Mouse (Mus musculus) heart, postnatal 4 days (tissue): Measurements from ENCODE around the gene Slc36a1. TPM values are rescaled to one million over a fixed set of nuclear protein-coding genes. Genes with fewer than 3 reads are reported as not detected.

Experiments
- DNase-seq: peaks from one replicate; pipeline ENCODE4 v3.0.0; 2021
- total RNA-seq, 2 experiments: library from RNA; stranded (reverse); gene quantifications; 2 replicates each; pipeline ENCODE4 v1.2.3; 2021

The Slc36a1 gene
- total RNA-seq, 2 experiments from 2014 or later: 11.6 to 12.0 TPM

DNA sequence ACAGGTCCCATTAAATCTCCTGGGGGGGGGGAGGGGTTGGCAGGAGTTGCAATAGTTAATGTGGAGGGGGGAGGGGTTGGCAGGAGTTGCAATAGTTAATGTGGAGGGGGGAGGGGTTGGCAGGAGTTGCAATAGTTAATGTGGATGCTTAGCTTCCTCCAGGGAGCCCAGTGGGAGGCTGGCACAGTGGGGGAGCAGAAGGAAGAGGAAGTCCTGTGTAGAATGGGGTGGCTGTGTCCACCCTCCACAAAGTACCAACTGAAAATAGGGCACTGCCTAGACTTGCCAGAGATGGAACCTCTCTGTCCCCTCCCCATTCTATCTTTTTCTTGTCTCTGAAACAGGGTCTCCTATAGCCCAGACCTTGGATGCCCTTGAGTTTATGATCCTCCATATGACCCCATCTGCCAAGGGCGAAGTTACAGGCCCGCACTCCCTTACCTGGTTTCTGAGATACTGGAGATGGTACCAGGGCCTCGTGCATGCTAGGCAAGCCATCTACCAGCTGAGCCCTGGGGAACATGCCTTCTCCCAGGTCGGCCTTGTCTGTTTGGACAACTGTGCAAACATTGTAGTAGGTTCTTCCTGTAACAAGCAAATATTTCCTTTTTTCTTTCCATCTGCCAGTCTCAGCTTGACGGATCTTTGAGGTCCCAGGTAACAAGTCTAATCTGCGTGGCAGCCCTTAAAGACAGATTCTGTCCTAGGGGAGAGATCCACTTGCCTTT lies 5.6 kb downstream of the Slc36a1 start:
- no peak for DNase-seq

DNA sequence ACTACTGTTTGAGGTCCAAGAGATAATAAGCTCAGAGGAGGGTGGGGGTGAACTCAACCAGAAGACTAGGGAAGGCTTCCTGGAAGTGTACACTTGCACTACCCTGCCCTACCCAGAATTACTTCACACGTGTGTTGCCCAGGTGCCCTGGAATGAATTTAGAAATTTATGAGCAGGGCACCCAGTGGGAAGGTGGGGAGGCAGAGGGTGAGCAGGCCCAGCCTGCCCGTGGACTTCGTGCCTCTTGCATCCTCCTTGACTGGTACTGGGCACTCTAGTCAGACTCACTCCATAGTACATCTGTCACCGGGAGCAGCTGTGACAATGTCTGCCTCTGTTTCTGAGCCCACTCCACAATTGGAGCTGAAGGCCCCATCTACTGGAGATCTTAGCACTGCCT lies 9.4 kb downstream of the Slc36a1 start:
- DNase-seq: no peak

DNA sequence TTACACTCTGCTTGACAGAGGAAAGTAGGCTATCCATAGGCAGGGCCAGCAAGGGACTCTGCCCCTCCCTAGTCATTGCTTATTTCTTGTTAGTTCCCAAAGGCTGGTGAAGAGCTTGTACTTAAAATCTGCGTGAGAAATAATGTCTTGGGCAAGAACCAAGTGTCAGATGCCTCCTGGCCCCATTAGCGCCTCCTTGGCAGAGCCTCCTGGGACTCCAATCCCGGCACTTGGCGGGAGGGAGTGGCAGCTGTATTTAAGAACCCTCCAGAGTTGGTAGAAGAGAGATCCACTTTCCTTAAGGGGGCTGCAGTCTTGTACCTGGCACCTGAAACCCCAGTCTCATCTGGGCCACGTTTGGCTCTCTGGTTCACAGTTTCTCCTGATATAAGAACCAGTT lies 10.0 kb downstream of the Slc36a1 start:
- DNase-seq: no peak

DNA sequence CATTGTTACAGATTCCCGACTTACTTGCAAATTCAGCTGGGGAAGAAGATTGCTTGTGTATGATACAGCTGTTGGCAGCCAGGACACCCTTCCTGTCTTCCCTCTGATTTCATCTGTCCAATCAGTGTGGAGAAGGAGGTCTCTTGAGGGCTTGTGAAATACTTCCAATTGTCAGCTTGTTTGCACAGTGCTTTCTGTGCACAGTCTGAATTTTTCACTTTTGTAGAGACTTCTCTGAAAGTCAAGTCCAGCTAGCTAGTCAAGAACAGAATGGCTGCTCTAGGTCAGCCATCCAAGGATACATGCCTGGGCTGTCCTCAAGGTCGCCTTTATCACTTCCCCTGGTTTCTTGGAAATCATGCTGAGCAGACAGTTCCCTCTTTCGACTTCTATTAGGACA lies 10.8 kb downstream of the Slc36a1 start:
- no peak for DNase-seq

DNA sequence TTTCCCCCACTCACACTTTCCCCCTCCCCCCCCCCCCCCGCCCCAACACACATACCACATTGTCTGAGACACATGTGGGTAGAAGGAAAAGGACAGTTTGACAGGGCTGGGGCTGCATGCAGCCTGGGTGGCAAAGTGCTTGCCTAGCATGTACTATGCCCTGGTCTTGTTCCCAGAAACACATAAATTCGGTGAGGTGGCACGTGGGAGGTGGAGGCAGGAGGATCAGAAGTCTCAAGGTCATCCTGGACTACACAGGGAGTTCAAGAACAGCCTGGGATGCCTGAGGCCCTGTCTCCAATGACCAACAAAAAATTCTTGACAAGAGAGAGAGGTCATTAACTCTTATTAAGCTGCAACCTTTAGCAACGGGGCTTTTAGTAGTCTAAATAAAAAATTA lies 11.9 kb downstream of the Slc36a1 start:
- DNase-seq: no peak

DNA sequence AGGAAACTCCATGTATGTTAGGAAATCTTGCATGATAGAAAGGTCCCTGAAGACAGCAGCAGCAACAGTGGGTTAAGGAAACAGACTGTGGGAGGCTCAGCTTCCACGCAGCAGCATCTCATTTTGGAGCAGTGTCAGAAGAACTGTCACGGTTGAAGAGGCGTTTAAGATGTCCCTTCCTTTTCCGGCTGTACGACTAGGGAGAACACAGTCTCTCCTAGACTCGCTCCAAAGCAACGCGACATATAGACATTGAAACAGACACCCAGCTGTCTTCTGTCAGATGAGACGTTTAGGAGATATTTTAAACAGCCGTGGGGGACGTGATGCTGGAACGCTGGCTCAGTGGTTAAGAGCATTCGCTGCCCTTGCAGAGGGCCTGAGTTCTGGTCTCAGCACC lies 12.7 kb downstream of the Slc36a1 start:
- DNase-seq: no peak

DNA sequence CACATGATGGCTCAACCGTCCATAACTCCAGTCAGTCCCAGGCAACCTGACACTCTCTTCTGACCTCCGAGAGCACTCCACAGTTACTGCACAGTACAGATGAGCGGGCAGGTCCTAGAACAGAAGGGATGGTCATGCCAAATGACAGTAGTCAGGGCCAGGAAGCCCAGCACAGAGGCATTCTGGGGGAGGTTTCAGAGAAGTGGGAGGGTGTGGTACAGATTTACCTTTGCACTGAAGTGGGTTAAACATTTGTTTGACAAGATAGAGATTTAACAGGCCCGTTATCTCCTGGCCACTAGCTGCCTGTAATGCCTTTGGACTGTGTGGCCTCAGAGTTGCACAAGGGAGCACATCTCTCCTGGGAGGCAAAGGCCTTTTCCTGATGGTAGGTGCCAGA lies 13.3 kb downstream of the Slc36a1 start:
- no peak for DNase-seq

DNA sequence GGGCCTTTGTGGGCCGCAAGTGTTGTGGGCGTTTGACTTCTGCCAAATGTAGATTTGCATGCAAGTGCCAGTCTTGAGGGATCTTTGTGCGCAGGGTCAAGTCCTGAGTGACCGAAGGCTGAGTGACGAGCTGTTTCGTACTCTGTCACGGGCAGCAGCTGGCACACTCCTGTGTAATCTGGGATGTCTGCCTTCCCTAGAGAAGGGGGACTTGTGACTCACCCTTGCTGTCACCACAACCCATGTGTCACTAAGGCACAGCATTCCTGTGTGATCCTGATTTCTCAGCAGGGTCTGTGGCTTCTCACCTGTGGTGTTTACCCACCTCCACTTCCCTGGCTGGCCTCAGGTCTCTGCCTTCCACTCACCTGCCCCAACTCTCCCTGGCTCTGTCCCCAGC lies 13.7 kb downstream of the Slc36a1 start:
- peak; percentile 16 for DNase-seq

DNA sequence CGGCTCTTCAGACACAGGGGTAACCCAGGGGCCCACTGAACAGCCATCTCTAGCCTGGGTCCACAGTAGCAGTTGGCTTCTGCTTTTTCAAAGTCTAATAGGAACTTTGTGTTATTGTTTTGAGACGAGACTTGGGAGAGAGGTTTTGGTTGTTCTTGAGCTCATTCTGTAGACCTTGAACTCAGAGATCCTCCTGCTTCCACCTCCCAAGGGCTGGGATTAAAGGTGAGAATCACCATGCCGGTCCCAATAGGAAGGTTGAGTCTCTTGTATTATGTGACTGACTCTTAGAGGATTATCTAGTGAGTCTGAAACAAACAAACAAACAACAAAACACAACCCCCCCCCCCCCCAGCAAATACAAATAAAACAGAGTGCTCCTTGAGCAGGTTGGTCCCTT lies 14.3 kb downstream of the Slc36a1 start:
- no peak for DNase-seq

DNA sequence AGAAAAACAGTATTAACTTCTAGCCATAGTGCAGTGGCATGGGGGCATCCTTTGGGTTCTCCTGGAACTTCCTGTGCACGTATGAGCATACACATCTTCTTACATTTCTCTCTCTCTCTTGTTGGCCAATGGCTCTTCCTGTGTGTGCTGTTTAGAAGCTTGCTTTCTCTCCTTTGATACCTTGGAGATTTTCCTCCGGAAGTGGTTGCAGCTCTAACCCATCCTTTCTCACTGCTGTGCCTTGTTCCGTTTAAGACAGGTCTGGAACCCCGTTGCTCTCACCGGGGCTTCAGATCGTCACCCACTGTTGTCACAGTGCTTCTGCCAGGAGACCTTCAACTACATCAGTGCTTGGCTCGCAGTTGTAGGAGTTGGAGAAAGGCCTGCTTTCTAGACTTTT lies 17.2 kb downstream of the Slc36a1 start:
- DNase-seq: no peak

DNA sequence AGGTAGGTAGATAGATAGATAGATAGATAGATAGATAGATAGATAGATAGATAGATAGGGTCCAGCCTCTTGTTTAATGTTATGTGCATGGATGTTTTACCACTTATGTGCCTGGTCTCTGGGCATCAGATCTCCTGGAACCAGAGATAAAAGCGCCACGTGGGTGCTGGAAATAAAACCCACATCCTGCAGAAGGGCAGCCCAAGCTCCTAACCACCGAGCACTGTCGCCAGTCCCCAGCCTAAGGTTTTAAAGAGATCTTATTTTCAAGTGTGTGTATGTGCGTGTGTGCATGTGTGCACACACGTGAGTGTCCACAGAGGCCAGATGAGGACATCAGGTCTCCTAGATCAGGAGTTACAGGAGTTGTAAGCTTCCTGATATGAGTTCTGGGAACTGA lies 26.9 kb downstream of the Slc36a1 start:
- DNase-seq: no peak

DNA sequence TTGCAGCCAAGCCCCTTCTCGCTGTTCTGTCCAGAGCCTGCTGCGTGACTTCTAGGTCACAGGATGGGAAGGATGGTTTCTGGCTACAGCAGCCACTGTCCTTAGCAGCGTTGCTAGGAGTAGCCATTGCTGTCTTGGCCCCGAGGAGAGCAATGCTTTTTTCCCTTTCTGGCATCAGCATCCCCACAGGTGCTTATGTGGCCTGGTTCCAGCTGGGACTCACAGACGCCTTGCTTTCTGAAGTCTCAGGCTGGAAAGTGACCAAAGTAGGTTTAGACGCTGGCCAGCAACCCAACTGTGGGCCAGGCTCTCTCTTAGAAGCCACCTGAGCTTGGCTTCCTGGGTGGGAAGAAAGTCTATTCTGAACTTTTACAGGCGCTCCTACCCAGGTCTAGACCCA lies 30.1 kb downstream of the Slc36a1 start:
- no peak for DNase-seq

DNA sequence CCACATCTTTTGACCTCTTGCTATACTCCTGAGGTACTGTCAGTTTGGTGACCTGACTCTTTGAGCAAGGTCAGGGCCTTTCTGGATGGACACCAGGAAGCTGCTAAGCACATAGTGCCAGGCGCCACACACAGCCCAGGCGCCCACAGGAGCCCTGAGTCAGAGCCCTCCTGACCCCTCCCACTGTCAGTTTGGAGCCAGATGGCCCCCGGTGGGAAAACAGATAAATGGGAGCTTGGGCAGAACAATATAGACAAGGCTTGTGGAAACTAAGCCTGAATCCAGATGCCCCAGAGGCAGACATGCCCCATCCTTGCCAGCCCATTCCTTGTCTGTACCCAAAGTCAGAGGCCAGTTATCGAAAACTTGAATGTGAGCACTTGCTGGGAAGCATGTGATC lies 30.6 kb downstream of the Slc36a1 start:
- DNase-seq: no peak

DNA sequence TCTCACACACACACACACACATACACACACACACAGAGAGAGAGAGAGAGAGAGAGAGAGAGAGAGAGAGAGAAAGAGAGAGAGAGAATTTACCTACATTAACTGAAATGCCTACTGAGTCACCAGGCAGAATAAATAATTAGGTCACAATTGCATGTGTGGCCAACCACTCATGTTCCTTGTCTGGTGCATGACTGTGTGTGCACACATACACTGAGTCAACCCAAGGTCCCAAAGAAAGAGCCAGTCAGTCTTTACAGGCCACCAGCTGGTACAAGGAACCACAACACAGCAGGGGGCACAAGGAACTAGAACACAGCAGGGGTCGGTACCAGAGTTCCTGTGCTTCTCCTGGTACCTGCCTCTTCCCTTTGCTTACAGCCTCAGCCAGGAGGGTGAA lies 32.7 kb downstream of the Slc36a1 start:
- DNase-seq: no peak

DNA sequence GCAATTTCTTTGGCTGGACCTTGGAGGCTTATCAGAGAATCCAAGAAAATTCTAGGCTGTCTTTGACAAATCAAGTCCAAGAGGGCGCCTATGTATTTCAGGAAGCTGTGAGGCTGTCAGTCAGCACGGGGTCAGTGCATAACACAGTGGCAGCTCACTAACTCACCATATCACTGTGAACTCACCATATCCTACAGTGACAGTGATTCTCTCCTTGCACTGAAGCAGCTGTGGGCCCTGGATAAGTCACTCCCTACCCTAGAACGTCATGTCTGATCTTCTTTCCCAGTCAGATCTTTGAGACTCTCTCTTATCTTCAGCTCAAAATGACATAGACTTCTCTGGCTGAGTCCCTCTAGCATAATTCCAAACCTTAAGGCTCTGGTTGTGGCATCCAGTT lies 35.3 kb downstream of the Slc36a1 start:
- no peak for DNase-seq

DNA sequence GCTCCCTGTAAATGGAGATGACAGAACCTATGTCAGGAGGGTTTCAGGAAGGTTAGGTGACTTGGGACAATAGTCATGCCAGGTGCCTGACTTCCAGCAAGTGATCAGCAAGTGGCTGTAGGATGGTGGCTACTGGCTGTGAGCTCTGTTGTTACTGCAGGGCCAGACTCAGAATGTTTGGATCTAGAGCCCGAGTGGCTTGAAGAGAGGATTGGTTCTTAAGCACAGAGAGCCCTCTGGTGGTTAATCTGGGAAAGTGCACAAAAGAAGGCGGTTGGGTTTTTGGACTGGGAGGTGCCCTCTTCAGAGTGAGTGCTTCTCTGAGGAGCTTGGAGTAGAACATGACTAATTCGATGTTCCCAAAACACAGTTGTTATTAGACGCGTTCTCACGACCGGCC lies 36.4 kb downstream of the Slc36a1 start:
- peak; percentile 77 for DNase-seq

DNA sequence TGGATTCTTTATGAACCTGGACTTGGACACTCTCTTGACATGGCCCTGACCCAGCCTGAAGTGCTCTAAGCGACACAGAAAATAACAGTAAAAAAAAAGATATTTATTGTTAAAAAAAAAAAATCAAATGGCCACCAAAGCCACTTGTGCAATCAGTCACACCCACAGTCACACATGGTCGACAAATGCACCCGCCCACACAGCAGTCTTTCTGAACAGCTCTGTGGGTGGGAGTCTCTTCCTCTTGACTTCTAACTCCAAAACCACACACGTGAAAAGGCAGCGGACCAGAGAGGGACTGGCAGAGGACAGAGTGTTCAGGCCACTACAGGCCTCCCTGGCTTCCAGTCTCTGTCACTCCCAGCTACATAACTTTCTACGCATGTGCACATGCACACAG lies 46.4 kb downstream of the Slc36a1 start:
- DNase-seq: no peak

DNA sequence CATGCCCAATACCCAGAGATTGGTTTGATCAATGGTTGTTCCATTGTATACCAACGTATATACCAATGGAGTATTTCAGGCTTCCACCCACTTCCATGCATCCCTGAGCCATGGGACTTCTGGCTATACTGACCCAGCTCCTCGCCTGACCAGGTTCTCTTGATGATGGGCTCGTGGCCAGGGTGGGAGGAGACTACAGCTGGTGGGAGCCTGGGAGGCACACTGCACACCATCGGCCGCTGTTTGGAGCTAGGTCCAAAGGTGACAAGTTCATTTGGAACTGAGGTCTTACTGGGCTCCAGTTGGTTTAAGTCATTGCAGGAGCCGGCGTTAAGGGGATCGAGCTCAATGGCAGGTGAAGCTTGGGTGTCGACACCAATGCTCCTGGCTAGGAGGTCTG lies 49.2 kb downstream of the Slc36a1 start:
- DNase-seq: no peak

DNA sequence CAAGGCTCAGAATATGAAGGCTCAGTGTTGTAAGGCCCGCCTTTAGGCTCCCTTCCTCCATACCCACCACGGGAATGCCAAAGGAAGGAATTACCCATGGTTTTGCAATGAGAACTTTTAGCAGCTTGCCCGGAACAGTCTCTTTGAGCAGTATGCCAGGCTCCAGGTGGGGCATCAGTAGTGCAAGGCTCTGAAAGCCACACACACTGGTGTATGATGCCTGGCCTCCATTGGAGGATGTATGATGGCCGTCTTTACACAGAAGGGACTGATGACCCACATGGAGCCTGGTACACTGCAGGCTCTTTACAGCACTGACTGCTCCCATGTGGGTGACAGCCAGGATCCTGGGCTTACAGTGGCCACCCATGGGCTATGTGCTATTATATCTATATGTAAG lies 57.0 kb downstream of the Slc36a1 start:
- no peak for DNase-seq

DNA sequence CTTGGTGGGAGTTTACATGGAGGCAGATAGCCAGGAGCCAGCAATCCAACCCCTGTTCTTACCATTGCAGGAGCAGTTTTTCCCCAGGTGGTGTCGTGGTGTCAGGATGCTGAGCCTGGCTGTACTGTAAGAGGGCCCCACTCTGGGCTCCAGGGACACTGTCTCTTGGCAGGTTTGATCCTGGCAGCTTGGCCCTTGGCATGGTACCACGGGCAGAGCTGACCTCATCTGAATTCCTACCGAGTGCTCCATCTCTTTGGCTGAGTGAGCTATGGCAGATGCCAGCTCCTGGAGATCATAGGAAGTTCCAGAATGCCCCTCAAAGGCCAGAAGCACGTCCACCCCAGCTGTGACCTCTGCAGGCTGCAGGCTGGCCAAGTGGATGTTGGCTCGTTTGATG lies 57.9 kb downstream of the Slc36a1 start:
- peak; percentile 66 for DNase-seq

DNA sequence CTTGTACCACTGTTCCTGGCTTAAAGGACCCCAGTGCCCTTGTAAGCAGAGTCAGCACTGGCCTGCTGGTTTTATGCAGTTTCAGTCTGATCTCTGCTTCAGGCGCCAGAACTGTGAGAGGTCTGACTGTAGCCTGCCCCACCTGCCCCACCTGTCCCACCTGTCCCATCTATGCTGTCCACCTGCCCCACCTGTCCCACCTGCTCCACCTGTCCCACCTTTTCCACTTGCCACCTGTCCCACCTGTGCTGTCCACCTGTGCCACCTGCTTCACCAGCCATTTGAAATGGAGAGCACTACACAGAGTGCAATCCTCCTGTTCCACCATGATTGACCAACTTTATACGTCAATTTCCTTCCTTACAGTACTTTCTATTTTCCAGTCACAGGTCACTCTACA lies 60.2 kb downstream of the Slc36a1 start:
- DNase-seq: no peak

DNA sequence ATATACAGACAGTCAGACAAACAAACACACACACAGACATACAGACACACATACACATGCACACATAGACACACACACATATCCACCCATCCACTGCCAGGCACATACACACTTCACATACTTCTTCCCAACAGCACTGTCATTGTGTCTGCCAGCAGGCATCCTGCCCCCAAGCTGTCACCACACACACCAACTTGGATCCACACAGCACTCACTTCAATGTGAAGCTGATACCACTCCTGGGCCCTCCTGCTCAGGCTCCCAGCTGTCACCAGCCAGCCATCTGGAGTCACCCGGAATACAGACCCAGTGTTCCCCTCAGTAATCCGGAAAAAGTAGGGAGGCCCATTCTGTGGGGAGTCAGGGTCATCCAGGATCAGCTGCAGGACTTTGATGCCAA lies 61.5 kb downstream of the Slc36a1 start:
- DNase-seq: peak; percentile 18

DNA sequence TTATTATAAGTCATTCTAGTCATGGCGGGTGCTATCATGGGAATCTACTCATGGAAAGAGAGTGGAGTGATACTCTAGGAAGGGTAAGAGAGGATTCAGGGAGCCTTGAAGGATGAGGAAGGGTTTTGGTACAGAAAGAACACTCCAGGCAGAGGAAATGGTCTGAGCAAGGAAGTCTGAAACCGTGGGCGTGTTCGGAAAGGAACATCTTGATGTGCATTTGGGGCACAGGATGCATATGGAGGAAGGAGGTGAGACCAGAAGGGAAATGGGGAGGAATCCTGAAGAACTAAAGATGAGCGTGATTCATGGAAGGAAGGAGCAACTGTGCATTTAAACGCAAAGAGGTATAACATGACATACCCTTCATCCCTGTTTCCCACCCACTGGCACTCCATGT lies 64.4 kb downstream of the Slc36a1 start:
- no peak for DNase-seq

DNA sequence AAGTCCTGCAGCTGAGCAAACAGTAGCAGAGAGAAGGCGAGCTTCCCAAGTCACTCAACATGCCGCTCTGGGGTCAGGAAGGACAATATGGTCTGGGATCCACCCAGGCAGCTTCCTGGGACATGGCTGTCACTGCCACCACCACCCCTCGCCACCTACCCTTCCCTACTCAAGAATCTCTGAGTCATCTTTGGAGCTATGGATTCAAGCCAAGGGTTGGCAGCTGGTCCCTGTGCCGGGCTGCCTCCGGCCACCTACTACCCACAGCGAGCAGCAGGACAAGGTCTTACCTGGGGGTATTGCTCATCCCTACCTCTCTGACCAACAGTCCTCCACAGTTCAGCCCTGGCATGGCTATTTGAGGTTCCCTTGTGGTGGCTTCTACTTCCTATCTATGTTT lies 70.6 kb downstream of the Slc36a1 start:
- DNase-seq: no peak
